Mouse (Mus musculus): ENCODE measurements at regions not wholly inside any gene's neighbourhood (a gene's known extent, or its start where the extent isn't known, plus 50 kb on each side); places are given as distances from the start of the nearest gene placed in this dataset.
A peak's percentile ranks its signal among the peaks of the same experiment; 100 is the strongest.

DNA sequence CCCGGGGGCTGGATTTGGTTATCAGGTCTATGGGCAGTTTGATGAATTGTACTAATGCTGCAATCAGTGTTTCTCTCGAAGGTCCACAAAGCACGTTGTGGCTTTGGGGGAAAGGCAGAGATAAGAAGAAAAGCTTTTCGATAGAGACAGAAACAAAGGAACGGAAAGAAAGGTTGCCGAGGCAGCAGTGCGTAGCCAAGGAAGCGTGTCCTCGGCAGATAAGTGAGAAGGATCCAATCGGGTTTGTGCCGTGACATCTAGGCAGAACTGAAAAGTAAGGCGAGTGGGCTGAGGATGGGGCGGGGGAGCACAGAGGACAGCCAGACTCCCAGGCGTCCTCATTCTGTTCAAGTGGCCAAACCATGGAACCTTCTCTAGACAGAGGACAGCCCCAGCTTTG, 77.4 kb downstream of the Dad1 start:
- Histone ChIP-seq H3K27me3 (ENCODE audit: control insufficient read depth, insufficient read depth, low read length) (no peaks in the 10 kb centered on the region), H3K36me3 (ENCODE audit: control insufficient read depth, insufficient read depth, low read length) (peaks cover 44% of the 10 kb centered on the region), H3K4me1 (replicated peaks; ENCODE audit: control insufficient read depth, insufficient read depth, low read length) (peaks cover 54% of the 10 kb centered on the region), H3K4me3 (ENCODE audit: control insufficient read depth, insufficient read depth, low read length) (peak overlapping the region; percentile 34), H3K27ac (ENCODE audit: control insufficient read depth, insufficient read depth, low read length) (peak overlapping the region; percentile 82)
- 62% methylated on average over 14 of the region's 14 CpGs for WGBS
- TF ChIP-seq POLR2A (IDR thresholded peaks at IDR 0.05; ENCODE audit: control insufficient read depth, extremely low read depth, insufficient read depth, low read length, poor library complexity) (no peak), CTCF (IDR thresholded peaks at IDR 0.05; ENCODE audit: borderline replicate concordance, control insufficient read depth, extremely low read depth, insufficient read depth, low read length, poor library complexity) (no peak)
- DNase-seq: no peak

DNA sequence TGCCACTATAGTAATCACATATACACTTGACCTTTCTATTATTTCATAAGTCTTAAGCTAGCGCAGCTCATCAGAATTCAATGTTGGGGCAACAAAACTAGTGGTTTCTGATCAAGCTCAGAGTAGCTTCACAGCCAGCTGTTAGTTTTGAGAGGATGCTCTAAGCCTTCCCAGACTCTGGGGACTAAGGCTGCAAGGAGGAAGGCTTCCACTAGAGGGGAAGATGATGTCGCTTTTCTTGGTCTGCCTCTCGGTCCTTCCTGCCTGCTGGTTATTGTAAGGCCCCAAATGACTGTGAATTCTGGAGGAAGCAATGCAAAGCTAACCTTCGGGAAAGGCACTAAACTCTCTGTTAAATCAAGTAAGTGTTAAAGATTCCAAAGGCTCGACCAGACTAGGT, 78.4 kb downstream of the Dad1 start:
- DNase-seq: peak; percentile 45
- Histone ChIP-seq H3K4me3 (ENCODE audit: control insufficient read depth, insufficient read depth, low read length) (no peak overlapping the region), H3K36me3 (ENCODE audit: control insufficient read depth, insufficient read depth, low read length) (peaks cover 39% of the 10 kb centered on the region), H3K27me3 (ENCODE audit: control insufficient read depth, insufficient read depth, low read length) (no peaks in the 10 kb centered on the region), H3K4me1 (replicated peaks; ENCODE audit: control insufficient read depth, insufficient read depth, low read length) (peaks cover 56% of the 10 kb centered on the region), H3K27ac (ENCODE audit: control insufficient read depth, insufficient read depth, low read length) (peak overlapping the region; percentile 87)
- TF ChIP-seq CTCF (IDR thresholded peaks at IDR 0.05; ENCODE audit: borderline replicate concordance, control insufficient read depth, extremely low read depth, insufficient read depth, low read length, poor library complexity): no peak
- 67% methylated on average over 5 of the region's 5 CpGs for WGBS

GRCm38 (mm10) chr14:54173316-54173715, 80.6 kb downstream of the Dad1 start:
- TF ChIP-seq POLR2A (IDR thresholded peaks at IDR 0.05; ENCODE audit: control insufficient read depth, extremely low read depth, insufficient read depth, low read length, poor library complexity) (no peak), CTCF (IDR thresholded peaks at IDR 0.05; ENCODE audit: borderline replicate concordance, control insufficient read depth, extremely low read depth, insufficient read depth, low read length, poor library complexity) (no peak)
- no peak for DNase-seq
- peaks cover 54% of the 10 kb centered on the region for H3K4me1 ChIP-seq (replicated peaks; ENCODE audit: control insufficient read depth, insufficient read depth, low read length)
- peak overlapping the region; percentile 49 for H3K4me3 ChIP-seq (ENCODE audit: control insufficient read depth, insufficient read depth, low read length)
- no peaks in the 10 kb centered on the region for H3K27me3 ChIP-seq (ENCODE audit: control insufficient read depth, insufficient read depth, low read length)
- peak overlapping the region; percentile 80 for H3K27ac ChIP-seq (ENCODE audit: control insufficient read depth, insufficient read depth, low read length)
- H3K36me3 ChIP-seq (ENCODE audit: control insufficient read depth, insufficient read depth, low read length): peaks cover 31% of the 10 kb centered on the region
- 95% methylated on average over 5 of the region's 5 CpGs for WGBS

DNA sequence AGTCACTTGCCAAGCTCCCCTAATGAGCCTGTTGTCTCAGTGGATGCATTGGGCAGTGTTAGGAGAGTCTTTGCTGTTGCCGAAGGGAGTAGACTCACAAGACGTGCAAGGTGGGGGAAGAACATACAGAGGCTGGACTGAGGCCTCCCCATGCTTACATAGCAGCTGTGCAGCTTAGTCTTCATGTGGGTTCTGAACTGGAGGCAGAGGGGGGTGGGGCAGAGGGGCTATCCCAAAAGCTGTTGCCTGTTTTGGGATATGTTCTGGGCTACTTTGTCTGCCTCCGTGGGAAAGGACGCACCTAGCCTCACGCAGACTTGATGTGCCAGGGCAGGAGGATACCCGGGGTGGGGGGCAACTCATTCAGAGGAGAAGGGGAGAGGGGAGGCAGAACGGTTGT, 84.7 kb downstream of the Dad1 start:
- DNase-seq: no peak
- H3K4me1 ChIP-seq (replicated peaks; ENCODE audit: control insufficient read depth, insufficient read depth, low read length): peaks cover 67% of the 10 kb centered on the region
- H3K36me3 ChIP-seq (ENCODE audit: control insufficient read depth, insufficient read depth, low read length): peaks cover 10% of the 10 kb centered on the region; the same call in 1 of the 2 replicates
- H3K4me3 ChIP-seq (ENCODE audit: control insufficient read depth, insufficient read depth, low read length): peak overlapping the region; percentile 41
- 68% methylated on average over 7 of the region's 7 CpGs for WGBS
- no peak for TF ChIP-seq POLR2A (IDR thresholded peaks at IDR 0.05; ENCODE audit: control insufficient read depth, extremely low read depth, insufficient read depth, low read length, poor library complexity)
- no peak for TF ChIP-seq CTCF (IDR thresholded peaks at IDR 0.05; ENCODE audit: borderline replicate concordance, control insufficient read depth, extremely low read depth, insufficient read depth, low read length, poor library complexity)
- peak overlapping the region; percentile 89 for H3K27ac ChIP-seq (ENCODE audit: control insufficient read depth, insufficient read depth, low read length)
- no peaks in the 10 kb centered on the region for H3K27me3 ChIP-seq (ENCODE audit: control insufficient read depth, insufficient read depth, low read length)

- Histone ChIP-seq H3K4me3 (ENCODE audit: control insufficient read depth, insufficient read depth, low read length) (peak overlapping the region; percentile 41), H3K27ac (ENCODE audit: control insufficient read depth, insufficient read depth, low read length) (peak overlapping the region; percentile 89), H3K36me3 (ENCODE audit: control insufficient read depth, insufficient read depth, low read length) (peaks cover 4% of the 10 kb centered on the region; the same call in 1 of the 2 replicates), H3K4me1 (replicated peaks; ENCODE audit: control insufficient read depth, insufficient read depth, low read length) (peaks cover 61% of the 10 kb centered on the region), H3K27me3 (ENCODE audit: control insufficient read depth, insufficient read depth, low read length) (no peaks in the 10 kb centered on the region)
- 29% methylated on average over 4 of the region's 4 CpGs for WGBS
- DNase-seq: peak; percentile 76
- TF ChIP-seq POLR2A (IDR thresholded peaks at IDR 0.05; ENCODE audit: control insufficient read depth, extremely low read depth, insufficient read depth, low read length, poor library complexity): no peak
- TF ChIP-seq CTCF (IDR thresholded peaks at IDR 0.05; ENCODE audit: borderline replicate concordance, control insufficient read depth, extremely low read depth, insufficient read depth, low read length, poor library complexity): no peak
These were observed 85.4 kb downstream of the Dad1 start for GRCm38 (mm10) chr14:54168414-54168931.

DNA sequence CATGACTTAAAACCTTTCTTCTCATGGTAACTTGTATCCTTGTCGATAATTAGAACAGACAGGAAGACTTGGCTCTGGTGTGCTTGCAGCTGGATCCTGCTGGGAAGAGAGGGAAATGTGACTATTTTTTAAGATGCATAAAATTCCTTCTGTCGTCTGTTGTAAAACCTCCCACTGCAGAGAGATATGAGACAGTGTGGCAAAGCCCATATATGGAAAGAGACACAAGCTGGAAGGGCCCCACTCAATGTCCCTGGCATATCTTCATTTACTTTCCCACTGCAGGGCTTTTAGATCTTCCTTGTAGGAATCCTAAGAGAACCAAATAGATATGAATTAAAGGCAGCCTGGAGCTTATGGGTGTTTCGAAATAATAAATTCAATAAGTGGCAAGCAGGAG, 87.8 kb downstream of the Dad1 start:
- no peak for DNase-seq
- WGBS: 78% methylated on average over 3 of the region's 3 CpGs
- Histone ChIP-seq H3K36me3 (ENCODE audit: control insufficient read depth, insufficient read depth, low read length) (no peaks in the 10 kb centered on the region; the same call in 1 of the 2 replicates), H3K4me1 (replicated peaks; ENCODE audit: control insufficient read depth, insufficient read depth, low read length) (peaks cover 56% of the 10 kb centered on the region), H3K27me3 (ENCODE audit: control insufficient read depth, insufficient read depth, low read length) (no peaks in the 10 kb centered on the region), H3K4me3 (ENCODE audit: control insufficient read depth, insufficient read depth, low read length) (no peak overlapping the region), H3K27ac (ENCODE audit: control insufficient read depth, insufficient read depth, low read length) (no peak overlapping the region)
- TF ChIP-seq POLR2A (IDR thresholded peaks at IDR 0.05; ENCODE audit: control insufficient read depth, extremely low read depth, insufficient read depth, low read length, poor library complexity): no peak
- TF ChIP-seq CTCF (IDR thresholded peaks at IDR 0.05; ENCODE audit: borderline replicate concordance, control insufficient read depth, extremely low read depth, insufficient read depth, low read length, poor library complexity): no peak

DNA sequence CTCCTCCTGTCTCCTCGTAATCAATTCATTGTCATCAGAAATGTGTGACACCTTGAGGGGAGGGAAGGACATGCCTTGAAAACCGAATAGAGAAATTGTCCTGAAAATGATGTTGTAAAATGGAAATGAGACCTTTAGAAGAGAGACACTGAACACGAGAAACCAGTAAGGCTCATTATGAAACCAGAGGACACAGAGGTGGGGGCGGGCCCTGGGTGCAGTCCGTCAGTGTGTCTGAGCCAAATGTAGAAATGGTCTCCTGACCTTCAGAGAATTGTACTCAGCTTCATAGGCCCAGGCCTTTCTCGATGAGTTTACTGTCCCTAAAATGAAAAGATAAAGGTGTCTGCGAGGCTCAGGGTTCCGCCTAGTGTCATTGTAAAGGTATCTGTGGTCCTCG, 89.0 kb downstream of the Dad1 start:
- H3K27ac ChIP-seq (ENCODE audit: control insufficient read depth, insufficient read depth, low read length): peak overlapping the region; percentile 66
- no peak for DNase-seq
- H3K27me3 ChIP-seq (ENCODE audit: control insufficient read depth, insufficient read depth, low read length): no peaks in the 10 kb centered on the region
- H3K4me1 ChIP-seq (replicated peaks; ENCODE audit: control insufficient read depth, insufficient read depth, low read length): peaks cover 54% of the 10 kb centered on the region
- peak overlapping the region; percentile 13; the same call in 1 of the 2 replicates for H3K4me3 ChIP-seq (ENCODE audit: control insufficient read depth, insufficient read depth, low read length)
- 91% methylated on average over 9 of the region's 9 CpGs for WGBS
- no peak for TF ChIP-seq CTCF (IDR thresholded peaks at IDR 0.05; ENCODE audit: borderline replicate concordance, control insufficient read depth, extremely low read depth, insufficient read depth, low read length, poor library complexity)
- TF ChIP-seq POLR2A (IDR thresholded peaks at IDR 0.05; ENCODE audit: control insufficient read depth, extremely low read depth, insufficient read depth, low read length, poor library complexity): no peak
- no peaks in the 10 kb centered on the region; the same call in 1 of the 2 replicates for H3K36me3 ChIP-seq (ENCODE audit: control insufficient read depth, insufficient read depth, low read length)
